Mouse (Mus musculus): Measurements from ENCODE around the gene Fgg.

DNA sequence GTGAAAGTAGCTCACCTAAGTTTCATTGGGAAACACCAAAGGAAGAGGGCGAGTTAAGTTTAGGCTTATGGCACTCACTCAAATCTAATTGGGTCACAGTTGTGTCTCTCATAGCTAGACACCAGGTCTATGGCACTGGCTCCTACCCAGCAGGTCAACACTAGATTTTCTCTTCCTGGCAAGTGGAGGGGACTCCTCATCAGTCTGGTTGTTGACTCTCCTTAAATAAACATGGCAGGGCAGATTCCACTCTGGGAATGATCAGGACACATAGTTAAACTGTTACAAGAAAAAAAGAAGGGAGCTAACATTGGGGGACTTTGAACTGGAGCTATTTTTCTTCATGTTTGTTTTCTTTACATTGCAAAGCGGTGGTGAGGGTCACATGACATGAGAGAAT lies 12.9 kb downstream of the Fgg start:
- TF ChIP-seq MAFK (IDR thresholded peaks at IDR 0.05; ENCODE audit: insufficient read depth, low read depth, low read length) (no peak), HCFC1 (IDR thresholded peaks at IDR 0.05; ENCODE audit: borderline replicate concordance, insufficient read depth, low read length) (no peak), CHD2 (IDR thresholded peaks at IDR 0.05; ENCODE audit: low read depth, low read length) (no peak), ZNF384 (IDR thresholded peaks at IDR 0.05; ENCODE audit: low read depth, low read length) (no peak), ZC3H11A (IDR thresholded peaks at IDR 0.05; ENCODE audit: borderline replicate concordance, low read depth, low read length) (no peak)

Measured in ES-E14 (cell line).